Mouse (Mus musculus): ENCODE measurements around the gene Gm20604. TPM values are rescaled to one million over a fixed set of nuclear protein-coding genes. Genes with fewer than 3 reads are reported as not detected.

The Gm20604 gene
- polyA plus RNA-seq, 1 experiment = 0.86 TPM

- WGBS = 95% methylated on average over 5 of the region's 5 CpGs
- Histone ChIP-seq H3K27ac (ENCODE audit: insufficient read depth, low read length) (no peak overlapping the region), H3K4me1 (ENCODE audit: control insufficient read depth, insufficient read depth, insufficient read length) (no peaks in the 10 kb centered on the region), H3K36me3 (ENCODE audit: control insufficient read depth, insufficient read depth, low read length) (peaks cover 11% of the 10 kb centered on the region), H3K27me3 (ENCODE audit: control insufficient read depth, insufficient read depth, low read length) (no peaks in the 10 kb centered on the region), H3K4me3 (ENCODE audit: extremely low read depth, insufficient read depth, insufficient read length) (no peak overlapping the region)
- DNase-seq (ENCODE audit: low read depth in 1 of 2, low spot score in 2 of 2) = no peak
- TF ChIP-seq CTCF (IDR thresholded peaks at IDR 0.05; ENCODE audit: extremely low read depth, insufficient read depth, insufficient read length, insufficient replicate concordance) (no peak), POLR2A (IDR thresholded peaks at IDR 0.05; ENCODE audit: low read depth, low read length) (no peak)
Measured at GRCm38 (mm10) chr12:102778151-102778550, 19.7 kb upstream of the Gm20604 start.

- 94% methylated on average over 14 of the region's 14 CpGs for WGBS
- DNase-seq (ENCODE audit: low read depth in 1 of 2, low spot score in 2 of 2) = no peak
- peaks cover 22% of the 10 kb centered on the region for H3K36me3 ChIP-seq (ENCODE audit: control insufficient read depth, insufficient read depth, low read length)
- no peak overlapping the region for H3K27ac ChIP-seq (ENCODE audit: insufficient read depth, low read length)
- no peaks in the 10 kb centered on the region for H3K27me3 ChIP-seq (ENCODE audit: control insufficient read depth, insufficient read depth, low read length)
- no peak overlapping the region for H3K4me3 ChIP-seq (ENCODE audit: extremely low read depth, insufficient read depth, insufficient read length)
- H3K4me1 ChIP-seq (ENCODE audit: control insufficient read depth, insufficient read depth, insufficient read length) = no peaks in the 10 kb centered on the region
- no peak for TF ChIP-seq CTCF (IDR thresholded peaks at IDR 0.05; ENCODE audit: extremely low read depth, insufficient read depth, insufficient read length, insufficient replicate concordance)
- TF ChIP-seq POLR2A (IDR thresholded peaks at IDR 0.05; ENCODE audit: low read depth, low read length) = no peak
Measured at GRCm38 (mm10) chr12:102776035-102776434, 17.6 kb upstream of the Gm20604 start.

GRCm38 (mm10) chr12:102772676-102773075 lies 14.2 kb upstream of the Gm20604 start:
- DNase-seq (ENCODE audit: low read depth in 1 of 2, low spot score in 2 of 2) = no peak
- WGBS = 90% methylated on average over 5 of the region's 5 CpGs
- Histone ChIP-seq H3K27ac (ENCODE audit: insufficient read depth, low read length) (no peak overlapping the region), H3K36me3 (ENCODE audit: control insufficient read depth, insufficient read depth, low read length) (peaks cover 42% of the 10 kb centered on the region), H3K27me3 (ENCODE audit: control insufficient read depth, insufficient read depth, low read length) (no peaks in the 10 kb centered on the region), H3K4me3 (ENCODE audit: extremely low read depth, insufficient read depth, insufficient read length) (no peak overlapping the region), H3K4me1 (ENCODE audit: control insufficient read depth, insufficient read depth, insufficient read length) (no peaks in the 10 kb centered on the region)
- TF ChIP-seq CTCF (IDR thresholded peaks at IDR 0.05; ENCODE audit: extremely low read depth, insufficient read depth, insufficient read length, insufficient replicate concordance) (no peak), POLR2A (IDR thresholded peaks at IDR 0.05; ENCODE audit: low read depth, low read length) (no peak)

- TF ChIP-seq CTCF (IDR thresholded peaks at IDR 0.05; ENCODE audit: extremely low read depth, insufficient read depth, insufficient read length, insufficient replicate concordance) = no peak
- TF ChIP-seq POLR2A (IDR thresholded peaks at IDR 0.05; ENCODE audit: low read depth, low read length) = no peak
- no peak for DNase-seq (ENCODE audit: low read depth in 1 of 2, low spot score in 2 of 2)
- H3K4me3 ChIP-seq (ENCODE audit: extremely low read depth, insufficient read depth, insufficient read length) = no peak overlapping the region
- WGBS = 95% methylated on average over 8 of the region's 8 CpGs
- peaks cover 45% of the 10 kb centered on the region for H3K36me3 ChIP-seq (ENCODE audit: control insufficient read depth, insufficient read depth, low read length)
- no peaks in the 10 kb centered on the region for H3K4me1 ChIP-seq (ENCODE audit: control insufficient read depth, insufficient read depth, insufficient read length)
- no peaks in the 10 kb centered on the region for H3K27me3 ChIP-seq (ENCODE audit: control insufficient read depth, insufficient read depth, low read length)
- no peak overlapping the region for H3K27ac ChIP-seq (ENCODE audit: insufficient read depth, low read length)
Measured at GRCm38 (mm10) chr12:102771601-102772000, 13.1 kb upstream of the Gm20604 start.

- Histone ChIP-seq H3K27ac (ENCODE audit: insufficient read depth, low read length) (no peak overlapping the region), H3K4me3 (ENCODE audit: extremely low read depth, insufficient read depth, insufficient read length) (no peak overlapping the region), H3K27me3 (ENCODE audit: control insufficient read depth, insufficient read depth, low read length) (no peaks in the 10 kb centered on the region), H3K36me3 (ENCODE audit: control insufficient read depth, insufficient read depth, low read length) (peaks cover 46% of the 10 kb centered on the region), H3K4me1 (ENCODE audit: control insufficient read depth, insufficient read depth, insufficient read length) (no peaks in the 10 kb centered on the region)
- WGBS = 94% methylated on average over 4 of the region's 4 CpGs
- TF ChIP-seq POLR2A (IDR thresholded peaks at IDR 0.05; ENCODE audit: low read depth, low read length) (no peak), CTCF (IDR thresholded peaks at IDR 0.05; ENCODE audit: extremely low read depth, insufficient read depth, insufficient read length, insufficient replicate concordance) (no peak)
- no peak for DNase-seq (ENCODE audit: low read depth in 1 of 2, low spot score in 2 of 2)
Measured at GRCm38 (mm10) chr12:102769000-102769399, 10.5 kb upstream of the Gm20604 start.

- no peaks in the 10 kb centered on the region for H3K27me3 ChIP-seq (ENCODE audit: control insufficient read depth, insufficient read depth, low read length)
- peaks cover 25% of the 10 kb centered on the region for H3K36me3 ChIP-seq (ENCODE audit: control insufficient read depth, insufficient read depth, low read length)
Measured at GRCm38 (mm10) chr12:102763696-102764095, 5.2 kb upstream of the Gm20604 start.

GRCm38 (mm10) chr12:102761668-102762067 lies 3.2 kb upstream of the Gm20604 start:
- WGBS = 85% methylated on average over 3 of the region's 3 CpGs
- H3K27me3 ChIP-seq (ENCODE audit: control insufficient read depth, insufficient read depth, low read length) = no peaks in the 10 kb centered on the region
- TF ChIP-seq POLR2A (IDR thresholded peaks at IDR 0.05; ENCODE audit: low read depth, low read length) (no peak), CTCF (IDR thresholded peaks at IDR 0.05; ENCODE audit: extremely low read depth, insufficient read depth, insufficient read length, insufficient replicate concordance) (no peak)
- no peak overlapping the region for H3K27ac ChIP-seq (ENCODE audit: insufficient read depth, low read length)
- peaks cover 14% of the 10 kb centered on the region for H3K36me3 ChIP-seq (ENCODE audit: control insufficient read depth, insufficient read depth, low read length)
- H3K4me1 ChIP-seq (ENCODE audit: control insufficient read depth, insufficient read depth, insufficient read length) = peaks cover 2% of the 10 kb centered on the region; the same call in 1 of the 2 replicates
- DNase-seq (ENCODE audit: low read depth in 1 of 2, low spot score in 2 of 2) = no peak
- no peak overlapping the region for H3K4me3 ChIP-seq (ENCODE audit: extremely low read depth, insufficient read depth, insufficient read length)

More at GRCm38 (mm10) chr12:102763696-102764095, 5.2 kb upstream of the Gm20604 start:
- no peak overlapping the region for H3K4me3 ChIP-seq (ENCODE audit: extremely low read depth, insufficient read depth, insufficient read length)
- no peak for TF ChIP-seq CTCF (IDR thresholded peaks at IDR 0.05; ENCODE audit: extremely low read depth, insufficient read depth, insufficient read length, insufficient replicate concordance)
- TF ChIP-seq POLR2A (IDR thresholded peaks at IDR 0.05; ENCODE audit: low read depth, low read length) = no peak
- no peak overlapping the region for H3K27ac ChIP-seq (ENCODE audit: insufficient read depth, low read length)
- peaks cover under 1% of the 10 kb centered on the region; the same call in 1 of the 2 replicates for H3K4me1 ChIP-seq (ENCODE audit: control insufficient read depth, insufficient read depth, insufficient read length)
- DNase-seq (ENCODE audit: low read depth in 1 of 2, low spot score in 2 of 2) = no peak

Data from spleen, adult 2 months (tissue).